In the genomic region with DNA sequence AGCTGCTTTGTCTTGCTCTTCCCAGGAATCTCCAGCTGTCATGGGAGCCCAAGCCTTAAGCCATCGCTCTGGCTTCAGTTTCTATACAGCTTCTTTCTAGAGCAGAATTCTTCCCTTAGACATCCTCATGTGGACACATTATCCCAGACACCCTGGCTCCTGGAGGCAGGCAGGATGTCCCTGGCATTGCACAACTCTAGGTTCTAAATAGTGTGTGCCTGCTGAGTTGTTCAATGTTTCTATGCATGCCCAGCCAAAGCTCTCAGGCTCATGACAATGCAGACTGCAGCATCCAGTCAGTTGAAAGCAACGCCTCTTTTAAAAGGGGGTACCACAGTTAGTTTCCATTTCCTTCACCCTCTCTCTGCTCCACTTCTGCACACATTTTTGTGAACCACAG, we compare ENCODE assay signal across 21 mouse cellular contexts.
A peak's percentile ranks its signal among the peaks of the same experiment; 100 is the strongest.
DNase-seq lines count a peak whose midpoint lies in the region; ATAC-seq and TF ChIP-seq lines count a peak whose summit lies in the region.
"Had no signal": no experiment of that assay in that cellular context is flagged by ENCODE, and none has a peak within 500 bp of the region (broad histone marks: within the 10 kb centered on the region; RNA-seq: fewer than 3 reads in every experiment).

No protein-coding gene starts in this region.

- no peaks in the 10 kb centered on the region for H3K36me3 ChIP-seq in hindbrain, embryonic 16.5 days (ENCODE audit: control insufficient read depth, insufficient read depth, low read length)
- H3K36me3 ChIP-seq in hindbrain, embryonic 14.5 days (replicated peaks; ENCODE audit: control insufficient read depth, insufficient read depth): no peaks in the 10 kb centered on the region
- no peaks in the 10 kb centered on the region for H3K36me3 ChIP-seq in midbrain, postnatal 0 days (ENCODE audit: insufficient read depth, low read length)
- H3K36me3 ChIP-seq in midbrain, embryonic 16.5 days (ENCODE audit: control insufficient read depth, insufficient read depth, low read length): no peaks in the 10 kb centered on the region
- H3K36me3 ChIP-seq: embryonic facial prominence, embryonic 13.5 days; forebrain, embryonic 12.5 days; G1E; heart, embryonic 13.5 days had no signal

- no peak for TF ChIP-seq POLR2A in olfactory bulb, adult 2 months (IDR thresholded peaks at IDR 0.05; ENCODE audit: insufficient read depth, low read depth, low read length)

- no peaks in the 10 kb centered on the region for H3K27me3 ChIP-seq in hindbrain, embryonic 16.5 days (replicated peaks; ENCODE audit: control insufficient read depth, insufficient read depth, low read length)
- H3K27me3 ChIP-seq in hindbrain, embryonic 14.5 days (ENCODE audit: control insufficient read depth, insufficient read depth, low read length): no peaks in the 10 kb centered on the region
- no peaks in the 10 kb centered on the region for H3K27me3 ChIP-seq in midbrain, postnatal 0 days (ENCODE audit: insufficient read depth, low read length)
- no peaks in the 10 kb centered on the region for H3K27me3 ChIP-seq in midbrain, embryonic 16.5 days (ENCODE audit: control insufficient read depth, insufficient read depth, low read depth, low read length)
- H3K27me3 ChIP-seq: embryonic facial prominence, embryonic 13.5 days; forebrain, embryonic 12.5 days; heart, embryonic 13.5 days had no signal

- no peak overlapping the region for H3K4me2 ChIP-seq in hindbrain, embryonic 16.5 days (ENCODE audit: low read length)
- H3K4me2 ChIP-seq in hindbrain, embryonic 14.5 days (replicated peaks): no peak overlapping the region
- H3K4me2 ChIP-seq in midbrain, postnatal 0 days (ENCODE audit: low read depth, low read length, poor library complexity, severe bottlenecking): no peak overlapping the region
- H3K4me2 ChIP-seq in midbrain, embryonic 16.5 days (ENCODE audit: low read length): no peak overlapping the region
- H3K4me2 ChIP-seq: embryonic facial prominence, embryonic 13.5 days; forebrain, embryonic 12.5 days; heart, embryonic 13.5 days had no signal

- no peaks in the 10 kb centered on the region for H3K9me3 ChIP-seq in hindbrain, embryonic 16.5 days (ENCODE audit: control insufficient read depth, low read length)
- H3K9me3 ChIP-seq in hindbrain, embryonic 14.5 days (ENCODE audit: control insufficient read depth, low read length): no peaks in the 10 kb centered on the region
- no peaks in the 10 kb centered on the region for H3K9me3 ChIP-seq in midbrain, postnatal 0 days (ENCODE audit: low read length)
- no peaks in the 10 kb centered on the region for H3K9me3 ChIP-seq in midbrain, embryonic 16.5 days (replicated peaks; ENCODE audit: control insufficient read depth, low read length, poor library complexity, severe bottlenecking)
- H3K9me3 ChIP-seq: embryonic facial prominence, embryonic 13.5 days; forebrain, embryonic 12.5 days; heart, embryonic 13.5 days had no signal

- DNase-seq in cerebellum, postnatal 25 days: peak; percentile 29 to 36
- no peak for DNase-seq in cerebellum, postnatal 14 days
- no peak for DNase-seq in hindbrain, embryonic 14.5 days (ENCODE audit: low spot score)
- DNase-seq in midbrain, postnatal 0 days (ENCODE audit: low spot score): peak; percentile 38
- DNase-seq: adrenal gland, postnatal 10 days; B cell, adult 2 months; cerebellum, adult 11 months; cerebellum, adult 8-10 months; cerebellum, postnatal 36 days; forebrain, postnatal 0 days; gastrocnemius, postnatal 36 days; heart, adult 11 months; heart, postnatal 36 days had no signal

- H3K4me3 ChIP-seq in hindbrain, embryonic 16.5 days (ENCODE audit: low read length): no peak overlapping the region
- no peak overlapping the region for H3K4me3 ChIP-seq in hindbrain, embryonic 14.5 days (replicated peaks; ENCODE audit: low read length)
- H3K4me3 ChIP-seq in midbrain, postnatal 0 days (ENCODE audit: low read depth, low read length): no peak overlapping the region
- no peak overlapping the region for H3K4me3 ChIP-seq in midbrain, embryonic 16.5 days (ENCODE audit: low read depth, low read length)
- H3K4me3 ChIP-seq in olfactory bulb, adult 2 months (ENCODE audit: insufficient read depth, low read depth, low read length): no peak overlapping the region
- H3K4me3 ChIP-seq: embryonic facial prominence, embryonic 13.5 days; forebrain, embryonic 12.5 days; heart, embryonic 13.5 days had no signal

- no peak for TF ChIP-seq CTCF in midbrain, postnatal 0 days (IDR thresholded peaks at IDR 0.05)
- no peak for TF ChIP-seq CTCF in olfactory bulb, adult 2 months (IDR thresholded peaks at IDR 0.05; ENCODE audit: insufficient read depth, low read depth, low read length)

- 55% methylated on average over 2 of the region's 2 CpGs for WGBS in hindbrain, embryonic 16.5 days
- 67% methylated on average over 2 of the region's 2 CpGs for WGBS in hindbrain, embryonic 14.5 days
- WGBS in midbrain, postnatal 0 days: 53% methylated on average over 2 of the region's 2 CpGs
- WGBS in midbrain, embryonic 16.5 days: 51% methylated on average over 2 of the region's 2 CpGs
- 34% methylated on average over 2 of the region's 2 CpGs for WGBS in olfactory bulb, adult 2 months

- H3K9ac ChIP-seq in hindbrain, embryonic 16.5 days (ENCODE audit: low read depth, low read length): no peak overlapping the region
- H3K9ac ChIP-seq in hindbrain, embryonic 14.5 days: no peak overlapping the region
- no peak overlapping the region for H3K9ac ChIP-seq in midbrain, postnatal 0 days (replicated peaks; ENCODE audit: low read length, poor library complexity, severe bottlenecking)
- no peak overlapping the region for H3K9ac ChIP-seq in midbrain, embryonic 16.5 days (ENCODE audit: low read depth, low read length)
- H3K9ac ChIP-seq: embryonic facial prominence, embryonic 13.5 days; forebrain, embryonic 12.5 days; forebrain, postnatal 0 days; heart, embryonic 13.5 days had no signal

- no peaks in the 10 kb centered on the region; the same call in 1 of the 2 replicates for H3K4me1 ChIP-seq in hindbrain, embryonic 16.5 days (ENCODE audit: control insufficient read depth, insufficient read depth, low read depth, low read length)
- H3K4me1 ChIP-seq in hindbrain, embryonic 14.5 days (replicated peaks; ENCODE audit: control insufficient read depth, insufficient read depth, low read length): no peaks in the 10 kb centered on the region; the same call in 1 of the 2 replicates
- no peaks in the 10 kb centered on the region for H3K4me1 ChIP-seq in midbrain, postnatal 0 days (ENCODE audit: insufficient read depth, low read length)
- peaks cover 7% of the 10 kb centered on the region for H3K4me1 ChIP-seq in midbrain, embryonic 16.5 days (ENCODE audit: control insufficient read depth, insufficient read depth, low read length)
- H3K4me1 ChIP-seq in olfactory bulb, adult 2 months (ENCODE audit: control insufficient read depth, insufficient read depth, low read length): peaks cover 25% of the 10 kb centered on the region
- H3K4me1 ChIP-seq: forebrain, embryonic 12.5 days had no signal

- ATAC-seq in hindbrain, embryonic 16.5 days: peak; percentile 65
- ATAC-seq in hindbrain, embryonic 14.5 days (ENCODE audit: low FRiP score): no peak
- no peak for ATAC-seq in midbrain, postnatal 0 days (ENCODE audit: low FRiP score)
- ATAC-seq in midbrain, embryonic 16.5 days: no peak
- ATAC-seq: CD4-positive, CD25-positive, alpha-beta regulatory T cell, adult 4 months; forebrain, postnatal 0 days had no signal

- no peak overlapping the region for H3K27ac ChIP-seq in hindbrain, embryonic 16.5 days (ENCODE audit: low read depth, low read length)
- H3K27ac ChIP-seq in hindbrain, embryonic 14.5 days: no peak overlapping the region
- no peak overlapping the region for H3K27ac ChIP-seq in midbrain, postnatal 0 days (ENCODE audit: low read depth, low read length)
- H3K27ac ChIP-seq in midbrain, embryonic 16.5 days (ENCODE audit: low read length): no peak overlapping the region
- peak overlapping the region; percentile 15; the same call in 1 of the 2 replicates for H3K27ac ChIP-seq in olfactory bulb, adult 2 months (ENCODE audit: insufficient read depth, low read depth, low read length)
- H3K27ac ChIP-seq: embryonic facial prominence, embryonic 13.5 days; forebrain, embryonic 12.5 days; heart, embryonic 13.5 days had no signal

Comparison
In these comparisons a context has a peak if more than half of its experiments do, and no peak if none do; other contexts are left out.
1. DNase-seq: peak in cerebellum, postnatal 25 days (2 of 2) and midbrain, postnatal 0 days (single experiment); none in cerebellum, postnatal 14 days (0 of 2) and hindbrain, embryonic 14.5 days (single experiment).